Mouse (Mus musculus) MEL (cell line): ENCODE results near the gene Dhrs7. TPM values are rescaled to one million over a fixed set of nuclear protein-coding genes. Genes with fewer than 3 reads are reported as not detected.
A peak's percentile ranks its signal among the peaks of the same experiment; 100 is the strongest.
"Not testable (repeated sequence)": the region's sequence is repeated elsewhere in the genome, so short reads cannot be mapped to it uniquely, and the experiment has no call there.

Source experiments
- DNase-seq: peaks from one replicate; pipeline ENCODE4 v3.0.0; 2011; ENCODE audit warnings: low read depth, low spot score
- H3K27ac ChIP-seq: 2 replicates; pipeline ENCODE4 v1.5.1; 2012; ENCODE audit warnings: low read depth, mild to moderate bottlenecking, control low read depth, low read length, moderate library complexity; ENCODE audit not compliant: control insufficient read depth
- H3K27me3 ChIP-seq, 2 experiments: fragments of 150-350 bp in 1 of 2; sonication (generic) in 1 of 2; 2 replicates each; pipeline ENCODE4 v1.6.1; 2012; ENCODE audit warnings: low read length in 2 of 2, mild to moderate bottlenecking in 2 of 2, improper control_type of control experiment in 1 of 2, moderate library complexity in 1 of 2; ENCODE audit not compliant: insufficient read depth in 2 of 2, control insufficient read depth in 1 of 2
- H3K36me3 ChIP-seq, 2 experiments: 2 replicates each; pipeline ENCODE4 v1.6.1; 2012 to 2014; ENCODE audit warnings: low read length in 2 of 2, improper control_type of control experiment in 1 of 2, inconsistent platforms in 1 of 2, mild to moderate bottlenecking in 1 of 2; ENCODE audit not compliant: insufficient read depth in 2 of 2, control insufficient read depth in 1 of 2
- H3K4me1 ChIP-seq, 2 experiments: fragments of 150-350 bp in 1 of 2; sonication (generic) in 1 of 2; 2 replicates each; pipeline ENCODE4 v1.6.1; 2012; ENCODE audit warnings: low read length in 2 of 2, improper control_type of control experiment in 1 of 2, mild to moderate bottlenecking in 1 of 2; ENCODE audit not compliant: insufficient read depth in 2 of 2, control insufficient read depth in 1 of 2
- H3K4me3 ChIP-seq, 2 experiments: fragments of 150-350 bp in 1 of 2; sonication (generic) in 1 of 2; 2 replicates each; pipeline ENCODE4 v1.5.1; 2012; ENCODE audit warnings: low read depth in 2 of 2, low read length in 2 of 2, mild to moderate bottlenecking in 2 of 2, moderate library complexity in 2 of 2, control low read depth in 1 of 2, improper control_type of control experiment in 1 of 2; ENCODE audit not compliant: control insufficient read depth in 1 of 2, insufficient read depth in 1 of 2
- H3K79me2 ChIP-seq: 2 replicates; pipeline ENCODE4 v1.6.1; 2012; ENCODE audit warnings: mild to moderate bottlenecking, low read length, moderate library complexity; ENCODE audit not compliant: control insufficient read depth, poor library complexity, insufficient read depth
- H3K9ac ChIP-seq: 2 replicates; pipeline ENCODE4 v1.6.1; 2012; ENCODE audit warnings: low read depth, mild to moderate bottlenecking, control low read depth, low read length, moderate library complexity; ENCODE audit not compliant: control insufficient read depth, poor library complexity, severe bottlenecking
- H3K9me3 ChIP-seq: fragments of 150-350 bp; sonication (generic); replicated peaks from 2 replicates; pipeline ENCODE4 v1.6.1; 2012; ENCODE audit warnings: mild to moderate bottlenecking, low read length, improper control_type of control experiment, moderate library complexity; ENCODE audit not compliant: insufficient read depth
- BHLHE40 ChIP-seq: IDR thresholded peaks from 2 replicates; pipeline ENCODE4 v1.6.1; 2012; ENCODE audit warnings: low read depth, mild to moderate bottlenecking, inconsistent platforms, low read length, improper control_type of control experiment, borderline replicate concordance
- EP300 ChIP-seq, 2 experiments: IDR thresholded peaks; 2 replicates each; pipeline ENCODE4 v1.6.1; 2011; ENCODE audit warnings: improper control_type of control experiment in 2 of 2, low read length in 2 of 2, low read depth in 1 of 2, mild to moderate bottlenecking in 1 of 2
- ETS1 ChIP-seq: IDR thresholded peaks from 2 replicates; pipeline ENCODE4 v1.6.1; 2012; ENCODE audit warnings: low read depth, mild to moderate bottlenecking, inconsistent platforms, low read length, improper control_type of control experiment, moderate library complexity
- HCFC1 ChIP-seq: IDR thresholded peaks from 2 replicates; pipeline ENCODE4 v1.6.1; 2012; ENCODE audit warnings: low read depth, mild to moderate bottlenecking, inconsistent platforms, low read length, improper control_type of control experiment, moderate library complexity
- MYC ChIP-seq: IDR thresholded peaks from 2 replicates; pipeline ENCODE4 v1.6.1; 2011; ENCODE audit warnings: low read depth, mild to moderate bottlenecking, low read length, improper control_type of control experiment, moderate library complexity
- POLR2AphosphoS2 ChIP-seq: IDR thresholded peaks from 2 replicates; pipeline ENCODE4 v1.6.1; 2011; ENCODE audit warnings: low read length, improper control_type of control experiment
- RAD21 ChIP-seq: IDR thresholded peaks from 2 replicates; pipeline ENCODE4 v1.6.1; 2011; ENCODE audit warnings: mild to moderate bottlenecking, low read depth, low read length, improper control_type of control experiment
- RCOR1 ChIP-seq: IDR thresholded peaks from 2 replicates; pipeline ENCODE4 v1.6.1; 2012; ENCODE audit warnings: low read depth, mild to moderate bottlenecking, inconsistent platforms, low read length, improper control_type of control experiment
- SIN3A ChIP-seq: IDR thresholded peaks from 2 replicates; pipeline ENCODE4 v1.6.1; 2012; ENCODE audit warnings: low read length, improper control_type of control experiment, inconsistent platforms
- TBP ChIP-seq: IDR thresholded peaks from 2 replicates; pipeline ENCODE4 v1.8.0; 2011; ENCODE audit warnings: low read depth, low read length, improper control_type of control experiment
- TCF12 ChIP-seq: IDR thresholded peaks from 2 replicates; pipeline ENCODE4 v1.6.1; 2014; ENCODE audit warnings: low read depth, mild to moderate bottlenecking, inconsistent platforms, low read length, improper control_type of control experiment, moderate library complexity
- UBTF ChIP-seq: IDR thresholded peaks from 2 replicates; pipeline ENCODE4 v1.6.1; 2012; ENCODE audit warnings: low read depth, mild to moderate bottlenecking, inconsistent platforms, low read length, improper control_type of control experiment, moderate library complexity, borderline replicate concordance; ENCODE audit not compliant: insufficient read depth
- ZKSCAN1 ChIP-seq: IDR thresholded peaks from 2 replicates; pipeline ENCODE4 v1.6.1; 2012; ENCODE audit warnings: low read depth, mild to moderate bottlenecking, inconsistent platforms, low read length, improper control_type of control experiment, moderate library complexity
- ZMIZ1 ChIP-seq: IDR thresholded peaks from 2 replicates; pipeline ENCODE4 v1.6.1; 2012; ENCODE audit warnings: low read depth, mild to moderate bottlenecking, inconsistent platforms, low read length, improper control_type of control experiment, moderate library complexity
- polyA plus RNA-seq, 2 experiments: library from polyadenylated mRNA; stranded (reverse) in 1 of 2; unstranded in 1 of 2; fragments of >175 nt in 1 of 2; fragments of >200 nt in 1 of 2; gene quantifications; 2 replicates each; pipeline versions ENCODE4 v1.2.1 to v1.2.4; 2012; ENCODE audit warnings: low replicate concordance in 2 of 2, low read depth in 1 of 2; ENCODE audit not compliant: insufficient read length in 2 of 2, insufficient read depth in 1 of 2, missing spikeins in 1 of 2
- total RNA-seq: library from RNA; depleted of rRNA; stranded (reverse); fragments of 300-350 nt; gene quantifications from 2 replicates; pipeline ENCODE4 v1.2.3, GENCODE M21; 2012

Dhrs7 gene
- total and polyA plus RNA-seq, 3 experiments, result 11.6 to 14.9 TPM; not detected in 1

DNA sequence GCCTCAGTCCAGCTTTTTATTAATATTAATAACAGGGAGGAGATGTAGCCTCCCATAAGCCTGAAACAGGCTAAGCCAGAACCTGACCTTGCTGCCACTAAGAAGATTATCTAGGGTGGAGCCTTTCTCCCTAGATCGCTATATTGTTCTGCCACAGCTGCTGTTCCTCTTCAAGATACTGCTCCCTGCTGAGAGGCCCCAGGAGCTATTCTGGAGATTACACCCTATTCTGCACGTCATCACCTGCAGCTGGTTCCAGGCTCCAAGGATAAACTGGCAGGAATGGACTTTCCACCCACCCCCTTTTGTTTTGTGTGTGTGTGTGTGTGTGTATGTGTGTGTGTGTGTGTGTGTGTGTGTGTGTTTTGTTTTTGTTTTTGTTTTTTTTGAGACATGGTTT lies 23.6 kb upstream of the Dhrs7 start:
- DNase-seq, result peak; percentile 58
- not testable (repeated sequence) for H3K79me2 ChIP-seq, H3K9ac ChIP-seq, H3K4me3 ChIP-seq, H3K27ac ChIP-seq, H3K27me3 ChIP-seq, H3K36me3 ChIP-seq, H3K9me3 ChIP-seq, H3K4me1 ChIP-seq
- peak; percentile 61; the same call in 1 of the 2 replicates for TF ChIP-seq ETS1
- 0 out of 2 replicates have a peak, but pooled peaks have one; percentile 30 for TF ChIP-seq TBP

DNA sequence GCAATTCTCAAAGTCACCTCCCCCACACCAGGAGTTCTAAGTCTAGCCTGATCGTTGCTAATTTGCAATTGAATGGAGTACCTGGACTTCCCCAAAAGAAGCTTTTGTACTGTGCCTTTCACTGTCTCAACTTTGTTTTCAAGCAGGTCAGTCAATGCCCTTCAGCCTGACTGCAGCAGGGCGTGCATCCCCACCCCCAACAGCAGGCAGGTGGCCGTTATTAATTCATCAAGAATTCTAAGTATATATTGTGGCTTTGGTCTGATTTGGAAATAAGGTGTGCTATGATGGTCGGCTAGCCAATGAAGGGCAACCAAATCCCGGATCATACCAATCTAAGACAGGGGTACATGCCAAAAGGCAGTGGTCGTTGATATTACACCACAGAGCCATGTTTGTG lies 23.0 kb upstream of the Dhrs7 start:
- H3K27me3 ChIP-seq, H3K36me3 ChIP-seq, H3K9ac ChIP-seq, H3K4me3 ChIP-seq, H3K27ac ChIP-seq, DNase-seq, H3K79me2 ChIP-seq, H3K9me3 ChIP-seq, H3K4me1 ChIP-seq: not testable (repeated sequence)

DNA sequence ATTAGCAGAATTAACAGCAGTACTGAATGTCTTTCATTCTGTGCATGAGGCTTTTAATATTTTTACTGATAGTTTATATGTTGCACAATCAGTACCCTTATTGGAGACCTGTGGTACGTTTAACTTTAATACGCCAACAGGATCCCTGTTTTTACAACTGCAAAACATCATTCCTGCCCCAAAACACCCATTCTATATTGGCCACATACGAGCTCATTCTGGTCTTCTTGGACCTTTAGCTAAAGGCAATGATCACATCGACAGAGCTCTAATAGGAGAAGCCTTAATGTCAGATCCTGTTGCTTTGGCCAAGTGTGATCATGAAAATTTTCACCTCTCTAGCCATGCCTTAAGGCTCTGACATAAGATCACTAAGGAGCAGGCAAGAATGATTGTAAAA lies 21.9 kb upstream of the Dhrs7 start:
- not testable (repeated sequence) for H3K9me3 ChIP-seq, H3K27ac ChIP-seq, H3K4me3 ChIP-seq, H3K79me2 ChIP-seq, H3K9ac ChIP-seq, DNase-seq, H3K27me3 ChIP-seq
- Histone ChIP-seq H3K36me3 (peaks cover 0 to 10% of the 10 kb centered on the region in 2 experiments; a peak in 2 of 4 replicates), H3K4me1 (peaks cover 3 to 14% of the 10 kb centered on the region in 2 experiments; a peak in 3 of 4 replicates)

DNA sequence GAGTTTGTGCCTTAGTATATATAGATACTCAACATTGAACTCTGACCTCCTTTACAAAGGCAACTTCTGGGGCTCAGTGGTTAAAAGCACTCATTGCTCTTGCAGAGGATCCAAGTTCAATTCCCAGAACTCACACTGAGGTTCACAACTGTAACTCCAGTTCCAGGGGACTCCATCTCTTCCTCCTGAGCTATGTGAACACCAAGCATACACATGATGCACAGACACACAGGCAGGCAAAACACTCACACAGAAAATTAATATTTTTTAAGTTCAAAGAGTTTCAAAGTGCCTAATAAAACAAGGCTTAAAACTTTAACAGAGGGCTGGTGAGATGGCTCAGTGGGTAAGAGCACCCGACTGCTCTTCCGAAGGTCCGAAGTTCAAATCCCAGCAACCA lies 18.9 kb upstream of the Dhrs7 start:
- no peaks in the 10 kb centered on the region for H3K27me3 ChIP-seq
- H3K79me2 ChIP-seq, result no peaks in the 10 kb centered on the region
- no peaks in the 10 kb centered on the region for H3K9me3 ChIP-seq
- TF ChIP-seq RCOR1 (no peak), ZMIZ1 (no peak), EP300 (IDR thresholded peaks at IDR 0.05; ENCODE audit: low read depth in 1 of 2, low read length in 2 of 2) (no peak), BHLHE40 (no peak), UBTF (no peak), SIN3A (no peak), HCFC1 (no peak), MYC (no peak), RAD21 (no peak), POLR2AphosphoS2 (no peak), TCF12 (no peak), ZKSCAN1 (no peak)
- H3K36me3 ChIP-seq, result peaks cover 0 to 10% of the 10 kb centered on the region in 2 experiments; a peak in 2 of 4 replicates
- H3K9ac ChIP-seq, result no peak overlapping the region
- H3K4me1 ChIP-seq, result peaks cover 3 to 14% of the 10 kb centered on the region in 2 experiments; a peak in 3 of 4 replicates
- no peak overlapping the region for H3K4me3 ChIP-seq
- H3K27ac ChIP-seq, result no peak overlapping the region
- DNase-seq, result no peak
